Mouse (Mus musculus) hindlimb bud, embryonic 11.5 days (tissue): ENCODE data around the gene Uba52.
"Not testable (repeated sequence)": the region's sequence is repeated elsewhere in the genome, so short reads cannot be mapped to it uniquely, and the experiment has no call there.

Source experiments
- DNase-seq: peaks from one replicate; pipeline ENCODE4 v3.0.0-alpha.2; 2012; ENCODE audit warnings: low read depth, low spot score; ENCODE audit errors: extremely low spot score

Uba52 gene

DNA sequence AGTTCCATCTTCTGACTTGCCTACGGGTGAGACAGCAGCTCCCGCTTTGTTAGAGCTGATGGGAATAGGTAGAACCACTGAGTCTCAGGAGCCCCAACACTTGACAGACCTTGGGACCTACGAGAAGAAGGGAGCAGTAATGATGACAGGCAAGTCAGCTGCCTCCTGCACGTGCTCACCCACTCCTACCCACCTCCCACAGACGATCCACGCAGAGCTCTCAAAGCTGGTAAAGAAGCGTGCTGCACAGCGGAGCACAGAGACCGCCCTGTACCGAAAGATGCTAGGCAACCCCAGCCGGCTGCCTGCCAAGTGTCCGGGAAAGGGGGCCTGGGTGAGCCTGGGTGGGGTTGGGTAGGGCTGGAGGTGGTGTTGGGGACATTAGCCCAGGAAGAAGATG is 23.7 kb upstream of the Uba52 start:
- no peak for DNase-seq

DNA sequence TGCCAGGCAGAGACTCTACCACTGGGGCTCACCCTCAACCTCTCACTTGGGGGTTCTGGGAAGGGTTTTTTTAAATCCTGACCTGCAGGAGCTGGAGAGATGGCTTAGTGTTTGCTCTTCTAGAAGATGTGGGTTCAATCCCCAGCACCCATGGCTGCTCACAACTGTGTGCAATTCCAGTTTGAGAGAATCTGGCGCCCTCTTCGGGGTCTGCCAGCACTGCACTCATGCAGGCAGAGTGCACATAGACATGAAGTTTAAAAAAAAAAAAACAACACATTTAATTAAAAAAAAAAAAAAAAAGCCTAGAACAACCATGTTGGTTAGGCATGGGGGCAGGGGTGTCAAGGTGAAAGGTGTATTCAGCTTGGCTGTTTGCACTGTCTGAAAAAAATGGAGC is 19.7 kb upstream of the Uba52 start:
- no peak for DNase-seq

DNA sequence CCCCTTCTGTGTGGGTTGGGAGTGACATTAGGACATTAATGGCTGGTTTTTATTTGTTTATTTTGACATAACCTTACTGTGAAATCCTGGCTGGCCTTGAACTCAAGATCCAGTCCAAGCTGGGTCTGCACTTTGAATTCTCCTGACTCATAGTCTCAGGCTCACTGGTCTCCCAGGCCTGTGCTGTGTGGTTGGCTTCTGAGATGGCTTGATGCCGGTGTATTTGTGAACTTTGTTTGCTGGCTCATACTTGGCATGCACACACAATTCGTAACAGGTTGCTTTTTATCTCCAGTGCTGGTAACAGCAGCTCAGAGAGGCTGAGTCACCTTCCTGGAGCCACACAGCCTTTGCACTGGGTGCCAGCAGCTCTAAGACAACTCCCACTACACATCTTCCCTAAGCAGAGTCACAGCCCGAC is 19.1 kb upstream of the Uba52 start:
- no peak for DNase-seq

DNA sequence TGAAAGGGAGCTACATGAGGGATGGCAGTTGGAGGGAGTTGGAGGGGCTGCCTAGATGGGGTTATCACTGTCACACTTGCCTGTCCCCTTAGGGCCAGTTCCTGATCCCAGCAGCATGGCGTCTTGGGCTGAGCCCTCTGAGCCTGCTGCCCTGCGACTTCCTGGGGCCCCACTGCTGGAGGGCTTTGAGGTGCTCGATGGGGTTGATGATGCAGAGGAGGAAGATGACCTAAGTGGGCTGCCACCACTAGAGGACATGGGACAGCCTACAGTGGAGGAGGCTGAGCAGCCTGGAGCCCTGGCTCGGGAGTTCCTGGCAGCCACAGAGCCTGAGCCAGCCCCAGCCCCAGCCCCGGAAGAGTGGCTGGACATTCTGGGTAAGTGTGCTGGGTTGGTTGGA is 18.7 kb upstream of the Uba52 start:
- no peak for DNase-seq

DNA sequence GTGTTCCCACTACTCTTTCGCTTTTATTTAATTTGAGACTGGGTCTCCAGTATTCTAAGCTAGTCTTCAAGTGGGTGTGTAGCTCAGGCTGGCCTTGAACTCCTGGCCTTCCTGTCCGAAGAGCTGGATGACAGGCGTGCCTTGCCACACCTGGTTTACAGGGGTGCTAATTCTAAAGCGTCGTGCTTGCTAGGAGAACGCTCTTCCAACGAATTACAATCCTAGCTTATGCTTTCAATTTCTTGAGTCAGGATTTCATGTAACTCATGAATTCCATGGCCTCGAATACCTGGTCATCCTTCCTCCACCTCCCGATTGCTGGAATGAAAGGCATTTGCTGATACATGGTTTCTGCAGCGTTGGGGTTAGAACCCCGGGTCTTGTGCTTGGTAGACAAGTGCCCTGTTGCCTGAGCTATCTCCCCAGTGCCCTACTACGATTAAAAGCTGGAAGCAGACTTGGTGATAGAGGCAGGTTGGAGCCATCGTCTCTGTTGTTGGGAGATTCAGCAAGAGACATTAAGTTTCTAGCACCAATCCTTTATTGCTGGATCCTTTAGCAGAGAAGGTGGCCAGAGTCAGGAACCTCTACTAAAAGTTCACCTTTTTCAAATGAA is 17.7 kb upstream of the Uba52 start:
- DNase-seq = no peak

DNA sequence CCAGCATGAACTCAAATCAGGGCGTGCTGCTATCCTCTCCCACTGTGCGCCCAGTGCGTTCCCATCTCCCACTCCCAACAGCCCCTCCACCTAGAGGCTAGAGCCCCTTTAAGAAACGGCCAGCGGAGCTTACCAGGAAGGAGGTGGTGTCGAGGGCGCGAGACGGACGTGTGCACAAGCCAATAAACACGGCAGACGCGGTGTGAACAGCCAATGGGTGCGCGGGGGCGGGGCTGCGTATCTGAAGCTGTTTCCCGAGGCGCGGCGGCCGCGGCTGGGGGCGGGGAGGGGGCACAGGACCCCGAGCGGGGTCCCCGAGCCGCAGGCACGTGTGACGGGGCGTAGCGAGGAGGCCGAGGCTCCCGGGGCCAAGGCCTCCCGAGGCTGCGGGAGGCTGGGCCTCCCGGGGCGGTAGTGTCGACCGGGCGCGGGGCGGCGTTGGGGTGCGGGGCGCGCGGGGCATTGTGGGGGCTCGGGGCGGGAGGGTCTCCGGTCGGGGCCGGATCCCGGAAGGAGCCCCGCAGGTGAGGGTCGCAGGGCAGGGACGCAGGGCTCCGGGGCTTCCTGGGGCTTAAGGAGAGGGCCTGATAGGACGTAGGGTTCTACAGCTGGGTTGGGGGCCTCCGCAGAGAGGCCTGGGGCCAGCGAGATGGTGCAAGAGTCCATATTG is 17.0 kb upstream of the Uba52 start, which contains the start of the genes Fkbp8 and Kxd1:
Gene Fkbp8 (plus strand): TSS at position 213 of the 670 bp plus-strand sequence.
Gene Kxd1 (minus strand): TSS at position 445 of the 670 bp plus-strand sequence.
- DNase-seq = no peak

DNA sequence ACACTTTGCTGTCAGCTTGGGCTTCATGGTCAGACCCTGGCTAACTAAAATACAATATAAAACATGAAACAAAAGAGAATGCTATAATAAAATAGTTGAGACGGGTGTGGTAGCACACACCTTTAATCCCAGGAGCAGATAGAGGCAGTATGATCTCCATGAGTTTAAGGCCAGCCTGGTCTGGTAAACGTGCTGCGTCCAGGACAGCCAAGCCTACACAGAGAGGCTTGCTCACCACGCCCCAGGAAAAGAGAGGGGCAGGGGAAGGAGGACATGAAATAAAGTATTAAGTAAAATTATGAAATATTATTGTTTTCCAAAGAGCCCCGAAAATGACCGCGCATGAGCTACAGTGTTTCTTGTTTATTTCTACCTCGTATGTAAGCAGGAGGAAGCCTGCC is 16.5 kb upstream of the Uba52 start:
- DNase-seq = no peak

DNA sequence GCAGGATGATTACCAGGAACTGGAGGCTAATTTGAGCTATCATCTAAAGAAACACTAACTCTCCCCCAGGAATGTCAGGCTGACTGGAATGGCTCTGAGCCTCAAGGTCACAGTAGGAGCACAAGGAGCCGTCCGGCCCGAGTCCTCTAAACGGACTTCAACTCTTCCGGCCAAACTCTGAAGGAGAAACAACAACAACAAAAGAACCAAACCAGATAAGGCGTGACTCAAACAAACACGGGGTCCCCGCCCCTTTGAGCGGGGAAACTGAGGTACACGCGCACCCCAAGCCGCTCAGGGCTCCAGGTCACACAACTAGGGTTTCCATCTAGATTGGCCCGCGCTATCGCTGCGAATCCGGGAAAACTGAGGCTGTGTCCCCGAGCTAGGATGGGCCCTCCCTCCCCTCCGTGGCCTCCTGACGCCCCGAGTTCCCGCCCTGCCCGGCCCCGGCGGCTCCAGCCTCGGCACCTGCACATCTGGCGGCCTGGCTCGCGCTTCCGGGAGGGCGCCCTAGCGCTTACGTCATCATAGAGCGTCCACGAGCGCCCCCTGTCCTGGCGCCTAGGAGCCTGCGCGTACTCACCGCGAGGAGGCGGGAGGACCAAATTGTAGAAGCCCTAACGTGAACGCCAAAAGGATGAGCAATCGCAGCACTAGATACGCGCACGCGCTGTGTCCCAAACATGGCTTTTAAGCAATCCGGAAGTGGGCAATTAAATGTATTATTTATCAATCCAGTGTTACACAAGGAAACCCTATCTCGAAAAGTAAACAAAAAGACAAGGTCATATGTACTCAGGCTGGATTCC is 12.2 kb upstream of the Uba52 start:
- peak; percentile 86 for DNase-seq

DNA sequence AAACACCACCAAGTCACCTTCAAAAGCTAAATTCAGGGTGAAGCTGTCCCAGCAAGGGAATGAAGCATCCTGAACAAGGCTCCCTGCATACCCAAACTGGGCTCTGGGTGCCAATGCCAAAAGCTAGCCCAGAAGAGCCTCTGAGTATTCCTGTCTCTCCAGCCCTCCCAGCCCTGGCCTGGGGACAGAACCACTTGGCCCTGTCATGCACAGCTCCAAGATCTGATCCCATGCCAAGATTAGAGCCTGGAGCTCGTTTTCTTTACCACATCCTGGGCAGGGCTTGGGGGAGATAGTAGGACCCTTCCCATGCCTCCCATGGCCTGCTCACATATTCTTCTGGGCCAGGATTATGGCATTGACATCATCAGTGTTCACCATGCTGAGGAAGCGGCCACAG is 9.0 kb upstream of the Uba52 start:
- no peak for DNase-seq

DNA sequence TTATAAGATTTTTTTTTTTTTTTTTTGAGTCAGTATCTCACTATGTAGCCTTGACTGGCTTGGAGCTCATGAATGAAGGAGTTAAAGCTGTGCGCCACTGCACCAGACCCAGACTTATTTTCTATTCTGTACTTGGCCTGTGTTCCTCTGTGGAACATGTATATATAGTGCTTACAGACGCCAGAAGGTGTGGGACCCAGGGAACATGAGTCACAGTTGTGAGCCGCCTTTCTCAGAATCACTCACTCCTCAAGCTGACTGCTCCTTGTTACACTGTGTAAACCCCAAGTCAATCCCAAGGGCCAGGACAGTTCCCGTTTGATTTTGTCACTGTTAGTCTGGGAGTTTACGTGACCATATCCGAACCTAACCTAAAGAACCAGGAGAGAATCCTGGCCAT is 8.4 kb upstream of the Uba52 start:
- DNase-seq = no peak

DNA sequence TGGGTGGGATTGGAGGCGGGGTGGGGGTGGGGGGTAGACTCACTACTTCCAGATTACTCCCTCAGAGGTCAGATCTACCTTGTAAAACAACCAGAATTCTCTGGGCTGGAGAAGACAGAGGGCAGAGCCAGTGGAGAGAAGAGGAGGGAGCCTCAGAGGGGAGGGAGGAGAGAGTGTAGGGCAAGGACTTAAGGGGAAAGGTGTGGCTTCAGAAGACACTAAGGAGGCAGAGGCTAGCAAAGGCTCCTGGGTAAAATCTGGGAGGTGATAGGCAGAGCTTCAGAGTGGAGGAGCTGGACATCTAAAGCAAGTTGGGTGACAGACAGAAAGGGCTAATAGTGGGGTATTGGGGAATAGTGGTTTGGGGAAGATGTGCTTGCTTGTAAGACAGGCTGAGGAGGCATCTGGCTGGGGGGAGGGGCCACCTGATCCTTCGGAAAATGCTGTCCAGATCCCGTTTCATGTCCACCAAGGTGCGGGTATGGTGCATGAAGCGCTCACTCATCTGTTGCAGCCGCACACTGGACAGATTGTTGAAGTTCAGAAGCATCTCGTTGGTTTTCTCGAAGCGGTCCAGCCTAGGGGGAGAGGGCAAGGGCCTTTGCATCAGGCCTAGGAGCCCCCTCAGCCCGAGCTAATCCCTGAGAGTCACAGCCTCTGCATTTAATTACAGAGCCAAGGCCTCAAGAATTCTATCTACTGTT is 7.5 kb upstream of the Uba52 start:
- DNase-seq = no peak

DNA sequence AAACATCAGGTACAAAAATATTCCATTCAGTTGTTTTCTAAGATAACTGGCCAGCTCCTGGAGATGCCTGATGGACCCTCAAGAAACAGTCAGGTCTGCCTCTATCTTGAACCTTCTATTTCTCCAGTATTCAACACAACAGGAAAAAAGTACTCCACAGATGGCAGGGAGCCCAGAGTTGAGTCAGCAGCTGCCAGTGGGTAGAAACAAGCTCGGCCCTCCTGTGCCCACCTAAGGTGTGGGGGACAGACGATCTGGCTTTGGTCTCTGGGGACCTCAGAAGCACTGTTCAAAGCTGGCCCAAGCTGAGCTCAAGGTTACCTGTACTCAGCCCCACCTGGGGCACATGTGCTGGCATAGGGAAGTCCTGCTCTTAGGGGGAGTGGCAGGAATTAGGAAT is 2.8 kb upstream of the Uba52 start:
- no peak for DNase-seq

DNA sequence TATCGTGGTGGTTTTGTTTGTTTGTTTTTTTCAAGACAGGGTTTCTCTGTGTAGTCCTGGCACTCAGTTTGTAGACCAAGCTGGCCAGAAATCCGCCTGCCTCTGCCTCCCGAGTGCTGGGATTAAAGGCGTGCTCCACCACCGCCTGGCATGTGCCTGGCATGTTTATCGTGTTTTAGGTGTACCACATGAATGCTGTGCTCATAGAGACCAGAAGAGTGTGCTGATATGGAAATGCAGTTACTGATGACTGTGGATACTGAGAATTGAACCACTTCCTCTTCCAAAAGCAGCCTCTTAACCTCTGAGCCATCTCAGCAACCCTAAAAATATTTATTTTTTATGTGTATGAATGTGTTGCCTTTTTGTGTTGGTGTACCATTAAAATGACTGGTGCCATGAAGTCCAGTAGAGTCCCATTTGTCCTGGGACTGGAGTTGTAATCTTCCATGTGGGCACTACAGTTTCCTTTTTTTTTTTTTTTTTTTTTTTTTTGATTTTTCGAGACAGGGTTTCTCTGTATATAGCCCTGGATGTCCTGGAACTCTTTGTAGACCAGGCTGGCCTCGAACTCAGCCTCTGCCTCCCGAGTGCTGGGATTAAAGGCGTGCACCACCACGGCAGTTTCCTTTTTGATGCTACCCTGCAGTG is 1.8 kb upstream of the Uba52 start:
- no peak for DNase-seq

DNA sequence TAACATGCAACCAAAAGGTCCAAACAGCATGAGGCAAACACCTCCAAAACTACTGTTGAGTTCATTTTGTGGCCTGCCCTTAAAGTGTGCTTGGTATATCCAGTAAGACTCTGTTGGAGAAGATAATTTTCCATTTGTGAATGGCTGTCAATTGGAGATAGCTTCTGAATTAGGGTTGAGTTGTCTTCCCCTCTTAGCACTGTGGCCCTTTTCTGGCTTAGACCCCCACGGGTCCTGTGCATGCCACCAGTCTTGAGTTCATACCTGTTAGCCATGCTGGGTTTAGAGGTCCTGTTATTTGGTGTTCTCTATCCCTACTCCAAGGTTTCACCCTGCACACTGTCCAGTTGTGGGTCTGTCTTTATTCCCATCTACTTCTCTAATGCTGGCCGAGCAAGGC is 1.2 kb upstream of the Uba52 start:
- DNase-seq = no peak

DNA sequence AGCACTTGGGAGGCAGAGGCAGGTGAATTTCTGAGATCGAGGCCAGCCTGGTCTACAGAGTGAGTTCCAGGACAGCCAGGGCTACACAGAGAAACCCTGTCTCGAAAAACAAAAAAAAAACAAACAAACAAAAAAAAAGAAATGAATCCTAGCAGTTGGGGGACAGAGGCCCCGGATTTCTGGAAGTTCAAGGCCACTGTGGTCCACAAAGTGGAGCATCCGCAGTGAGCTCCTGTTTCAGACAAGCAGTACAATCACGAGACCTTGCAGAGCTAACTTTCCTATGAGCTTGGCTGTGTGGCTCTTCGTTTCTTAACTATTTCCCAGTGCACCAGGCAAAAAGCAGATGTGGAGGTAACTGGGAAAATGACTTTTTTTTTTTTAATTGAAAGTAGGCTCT is 573 bp upstream of the Uba52 start:
- DNase-seq = not testable (repeated sequence)

DNA sequence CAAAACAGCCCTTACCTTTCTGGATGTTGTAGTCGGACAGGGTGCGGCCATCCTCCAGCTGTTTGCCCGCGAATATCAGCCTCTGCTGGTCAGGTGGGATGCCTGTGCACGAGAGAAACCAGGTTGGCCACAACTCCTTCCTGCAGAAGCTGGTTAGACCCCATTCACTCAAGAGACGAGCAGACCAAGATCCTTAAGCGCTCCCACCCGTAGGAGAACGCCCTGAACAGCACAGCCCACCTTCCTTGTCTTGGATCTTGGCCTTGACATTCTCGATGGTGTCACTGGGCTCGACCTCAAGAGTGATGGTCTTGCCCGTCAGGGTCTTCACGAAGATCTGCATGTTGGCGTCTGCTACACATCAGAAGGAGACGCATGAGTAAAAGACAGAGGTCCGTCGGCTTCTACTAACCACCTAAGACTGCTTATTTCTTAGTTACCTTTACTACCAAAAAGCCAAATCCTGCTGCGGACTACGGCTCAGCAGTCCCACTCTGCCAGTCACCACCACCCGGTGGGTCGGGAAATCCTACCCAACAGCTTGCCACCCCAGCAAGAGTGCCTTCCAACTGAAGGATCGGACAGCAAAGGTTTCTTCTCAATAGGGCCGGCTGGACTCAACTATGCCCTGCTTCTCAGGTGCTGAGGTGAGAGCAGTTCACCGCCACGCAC is 1.2 kb downstream of the Uba52 start:
- no peak for DNase-seq

DNA sequence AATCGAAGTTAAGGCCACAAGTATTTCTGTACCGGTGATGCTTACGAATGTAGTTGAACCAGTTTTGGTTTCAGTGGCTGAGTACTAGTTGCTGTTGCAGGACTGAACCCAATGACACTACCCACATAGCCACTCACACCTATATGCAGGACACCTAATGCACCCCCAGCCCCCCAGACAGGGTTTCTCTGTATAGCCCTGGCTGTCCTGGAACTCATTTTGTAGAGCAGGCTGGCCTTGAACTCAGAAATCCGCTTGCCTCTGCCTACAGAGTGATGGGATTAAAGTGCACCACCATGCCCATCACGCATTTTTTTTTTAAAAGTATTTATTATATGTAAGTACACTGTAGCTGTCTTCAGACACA is 3.6 kb downstream of the Uba52 start:
- no peak for DNase-seq

DNA sequence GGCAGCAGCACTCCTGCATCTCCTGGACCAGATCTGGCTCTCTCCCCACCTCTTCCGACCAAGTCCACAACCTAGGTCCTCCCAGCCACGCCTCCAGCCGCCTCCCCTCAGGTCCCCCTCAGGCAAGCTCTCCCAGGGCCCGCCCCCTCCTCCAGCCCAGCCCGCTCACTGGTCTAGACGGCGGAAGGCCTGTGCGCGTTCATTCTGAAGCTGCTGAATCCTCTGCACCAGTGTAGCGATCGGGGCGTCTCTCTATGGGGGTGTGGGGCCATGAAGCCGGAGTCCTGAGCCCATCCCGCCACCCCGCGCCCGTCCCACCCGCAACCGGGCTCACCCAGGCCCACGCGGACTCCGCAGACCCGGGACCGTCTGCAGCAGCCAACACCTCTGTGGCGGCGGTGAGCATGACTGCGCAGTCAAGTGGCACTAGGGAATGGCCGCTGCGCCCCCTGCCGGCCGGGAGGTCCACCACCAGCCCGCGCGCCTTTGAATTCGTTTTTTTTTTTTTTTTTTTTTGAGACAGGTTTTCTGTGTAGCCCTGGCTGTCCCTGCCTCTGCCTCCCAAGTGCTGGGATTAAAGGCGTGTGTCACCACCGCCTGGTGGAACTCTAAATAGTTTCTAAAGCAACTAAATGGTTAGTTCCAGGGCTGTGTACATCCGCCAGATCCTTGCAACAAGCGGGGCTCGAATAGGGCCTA is 4.1 kb downstream of the Uba52 start, which contains the start of gene Rex1bd:
Gene Rex1bd (minus strand): TSS at position 425 of the 699 bp plus-strand sequence.
- no peak for DNase-seq

DNA sequence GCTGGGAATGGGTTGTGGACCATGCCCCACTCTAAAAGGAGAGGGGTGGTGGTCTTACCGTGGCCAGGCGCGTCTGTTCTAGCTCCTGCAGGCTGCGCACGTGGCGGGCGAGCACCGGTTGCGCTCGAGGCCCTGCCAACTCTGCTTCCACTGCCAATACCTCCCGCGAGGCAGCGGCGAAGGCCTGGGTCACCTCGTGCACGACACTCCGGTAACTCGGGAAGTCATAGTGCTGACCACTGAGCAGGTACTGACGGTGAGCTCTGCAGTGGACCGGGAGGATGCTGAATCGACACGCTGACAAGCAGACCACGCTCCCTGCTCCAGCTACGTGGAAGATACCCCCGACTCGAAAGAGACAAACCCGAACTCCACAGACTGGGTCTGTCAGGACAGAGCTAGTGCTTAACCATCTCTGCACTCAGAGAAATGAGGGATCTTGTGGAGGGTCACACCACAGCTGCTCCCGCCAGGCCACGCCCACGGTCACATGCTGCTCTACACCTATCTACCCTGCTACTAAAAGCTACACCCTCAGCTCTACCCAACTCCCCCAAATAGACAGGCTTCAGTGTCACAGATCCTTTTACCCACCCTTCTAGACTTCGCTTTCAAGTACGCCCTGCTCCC is 4.8 kb downstream of the Uba52 start:
- DNase-seq = no peak
